Mouse (Mus musculus) neural tube, embryonic 11.5 days (tissue): ENCODE results near the gene Prps1. TPM values are rescaled to one million over a fixed set of nuclear protein-coding genes. Genes with fewer than 3 reads are reported as not detected.
A peak's percentile ranks its signal among the peaks of the same experiment; 100 is the strongest.

Source experiments
- ATAC-seq: fragments of 200-750 bp; cut with Nextera tagmentation; 2 replicates; pipeline ENCODE4 v1.8.0; 2017; ENCODE audit warnings: moderate number of reproducible peaks, mild to moderate bottlenecking, moderate TSS enrichment, moderate library complexity; ENCODE audit not compliant: insufficient read depth, low FRiP score, low TSS enrichment
- DNase-seq: peaks from one replicate; pipeline ENCODE4 v3.0.0-alpha.2; 2015; ENCODE audit warnings: low spot score
- H3K27ac ChIP-seq: fragments of 300-500 bp; sonication (generic); 2 replicates; pipeline ENCODE4 v1.5.1; 2014; ENCODE audit warnings: low read depth, mild to moderate bottlenecking, low read length
- H3K27me3 ChIP-seq: fragments of 300-500 bp; sonication (generic); 2 replicates; pipeline ENCODE4 v1.6.1; 2014; ENCODE audit warnings: mild to moderate bottlenecking, low read length, mixed read lengths; ENCODE audit not compliant: control insufficient read depth, insufficient read depth
- H3K36me3 ChIP-seq: fragments of 300-500 bp; sonication (generic); 2 replicates; pipeline ENCODE4 v1.6.1; 2014; ENCODE audit warnings: mild to moderate bottlenecking, low read length, moderate library complexity, mixed read lengths; ENCODE audit not compliant: control insufficient read depth, insufficient read depth
- H3K4me1 ChIP-seq: fragments of 300-500 bp; sonication (generic); 2 replicates; pipeline ENCODE4 v1.6.1; 2014; ENCODE audit warnings: low read length, mixed read lengths; ENCODE audit not compliant: control insufficient read depth, insufficient read depth
- H3K4me2 ChIP-seq: fragments of 300-500 bp; sonication (generic); 2 replicates; pipeline ENCODE4 v1.6.1; 2014; ENCODE audit warnings: low read depth, mild to moderate bottlenecking, moderate library complexity
- H3K4me3 ChIP-seq: fragments of 300-500 bp; sonication (generic); 2 replicates; pipeline ENCODE4 v1.5.1; 2014; ENCODE audit warnings: low read depth, low read length
- H3K9ac ChIP-seq: fragments of 300-500 bp; sonication (generic); 2 replicates; pipeline ENCODE4 v1.6.1; 2014; ENCODE audit warnings: mild to moderate bottlenecking, low read length
- H3K9me3 ChIP-seq: fragments of 300-500 bp; sonication (generic); 2 replicates; pipeline ENCODE4 v1.6.1; 2016; ENCODE audit warnings: low read length; ENCODE audit not compliant: control insufficient read depth
- WGBS: fragments of 180-500 bp; shearing (Covaris S2); extraction: QIAGEN DNeasy Blood & Tissue Kit; methylation state at CpG from one replicate; pipeline ENCODE4 v1.1.7; 2014; 5-methylcytosine and 5-hydroxymethylcytosine counted together
- polyA plus RNA-seq: library from polyadenylated mRNA; unstranded; fragments of >200 nt; fragmentation: Nextera tagmentation; extraction: Ambion mirVana; gene quantifications from 2 replicates; pipeline ENCODE4 v1.2.1, GENCODE M21; 2014

The Prps1 gene
- polyA plus RNA-seq, 1 experiment from 2014 or later, result 83.8 TPM

DNA sequence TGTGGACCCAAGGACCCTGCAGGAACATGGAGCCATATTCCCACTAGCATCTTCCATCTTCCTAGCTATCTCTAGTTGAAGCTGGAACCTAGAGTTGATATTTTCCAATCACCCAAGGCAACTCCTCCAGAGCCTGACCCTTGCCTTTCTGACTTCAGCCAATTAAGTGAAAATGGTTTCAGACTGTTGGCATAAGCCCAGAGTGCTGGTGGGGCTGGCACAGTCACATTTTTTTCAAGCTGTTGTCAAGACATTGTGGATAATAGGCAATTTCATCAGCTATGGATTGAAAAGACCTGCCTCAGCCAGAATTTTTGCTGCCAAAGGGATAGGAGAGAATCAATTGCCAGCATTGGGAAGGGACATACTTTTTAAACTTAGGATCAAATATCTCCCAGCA lies 18.5 kb upstream of the Prps1 start:
- Histone ChIP-seq H3K36me3 (no peaks in the 10 kb centered on the region), H3K4me1 (no peaks in the 10 kb centered on the region), H3K4me2 (no peak overlapping the region), H3K4me3 (no peak overlapping the region), H3K9me3 (no peaks in the 10 kb centered on the region), H3K27ac (no peak overlapping the region), H3K9ac (no peak overlapping the region), H3K27me3 (no peaks in the 10 kb centered on the region)
- no peak for DNase-seq
- ATAC-seq, result no peak

DNA sequence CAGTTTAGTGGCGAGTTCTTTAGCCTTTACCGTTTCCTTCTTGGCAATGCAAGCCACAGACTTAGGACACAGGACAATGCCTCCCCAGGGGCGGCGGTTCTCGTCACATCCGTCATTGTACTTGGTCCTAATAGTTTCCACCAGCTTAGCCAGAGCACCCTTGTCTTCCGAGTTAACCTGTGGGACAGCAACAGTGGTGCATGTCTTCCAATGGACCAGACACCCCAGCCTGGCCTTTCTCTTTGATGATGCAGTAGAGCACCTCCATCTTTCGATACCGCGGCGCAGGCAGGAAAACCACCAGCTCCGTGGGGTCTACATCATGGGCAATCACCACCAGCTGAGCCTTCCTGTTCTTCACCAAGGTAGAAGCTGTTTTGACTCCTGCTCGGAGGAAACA lies 10.9 kb upstream of the Prps1 start:
- Histone ChIP-seq H3K27me3 (no peaks in the 10 kb centered on the region), H3K4me1 (no peaks in the 10 kb centered on the region), H3K27ac (no peak overlapping the region), H3K9ac (no peak overlapping the region), H3K9me3 (no peaks in the 10 kb centered on the region), H3K36me3 (no peaks in the 10 kb centered on the region), H3K4me2 (no peak overlapping the region), H3K4me3 (no peak overlapping the region)
- no peak for DNase-seq
- WGBS, result 78% methylated on average over 13 of the region's 13 CpGs
- no peak for ATAC-seq

DNA sequence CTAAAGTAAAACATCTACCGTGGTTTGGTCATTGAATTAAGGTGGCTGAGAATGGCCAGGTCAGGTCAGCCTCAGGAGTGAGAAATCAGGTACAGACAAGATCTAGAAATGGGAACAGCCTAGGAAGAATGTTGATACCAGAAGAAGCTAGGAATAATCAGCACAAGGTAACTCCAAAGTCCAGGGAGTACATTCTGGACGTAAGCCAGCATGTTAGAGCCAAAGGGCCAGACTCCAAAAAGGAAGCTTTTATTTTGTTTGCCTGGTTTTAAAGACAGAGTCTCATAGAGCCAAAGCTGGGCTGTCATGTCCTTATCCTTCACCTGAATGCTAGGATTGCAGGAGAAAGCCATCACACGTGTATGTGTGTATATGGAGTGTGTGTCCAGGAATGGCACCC lies 6.3 kb upstream of the Prps1 start:
- 90% methylated on average over 3 of the region's 3 CpGs for WGBS
- Histone ChIP-seq H3K4me1 (no peaks in the 10 kb centered on the region), H3K27me3 (no peaks in the 10 kb centered on the region), H3K9me3 (no peaks in the 10 kb centered on the region), H3K9ac (no peak overlapping the region), H3K4me2 (no peak overlapping the region), H3K4me3 (no peak overlapping the region), H3K36me3 (no peaks in the 10 kb centered on the region), H3K27ac (no peak overlapping the region)
- DNase-seq (no peak), ATAC-seq (no peak)

DNA sequence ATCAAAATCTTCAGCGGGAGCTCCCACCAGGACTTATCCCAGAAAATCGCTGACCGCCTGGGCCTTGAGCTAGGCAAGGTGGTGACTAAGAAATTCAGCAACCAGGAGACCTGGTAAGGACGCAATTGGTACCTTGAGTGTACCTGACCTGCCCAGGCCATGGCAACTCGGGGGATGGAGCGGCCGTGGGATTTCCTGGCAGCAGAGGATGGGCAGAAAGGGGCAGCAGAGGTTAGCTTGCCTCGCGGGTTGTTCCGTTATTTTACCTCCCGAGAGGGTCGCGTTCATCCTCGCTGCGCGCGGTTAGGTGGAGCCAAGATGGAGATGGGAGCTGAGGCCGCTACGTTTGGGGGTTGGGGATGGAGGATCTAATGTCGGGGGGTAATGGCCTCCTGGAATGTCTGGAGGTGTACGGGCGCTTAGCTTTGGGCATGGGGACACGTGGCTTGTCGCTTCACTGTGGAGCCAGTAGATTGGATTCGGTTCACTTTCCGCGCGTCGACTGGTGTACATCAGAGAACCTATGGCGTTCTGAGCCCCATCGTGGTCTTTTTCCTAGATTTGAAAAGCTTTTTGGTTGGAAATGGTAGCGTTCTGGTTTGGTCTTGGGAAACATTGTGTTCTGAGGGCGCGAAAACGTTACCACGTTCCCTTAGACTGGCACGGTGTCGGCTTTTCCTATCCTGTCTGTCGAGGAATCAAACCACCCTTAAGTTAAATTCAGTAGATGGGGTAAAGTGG lies 508 bp downstream of the Prps1 start:
- DNase-seq (peak; percentile 42), ATAC-seq (peak; percentile 45)
- Histone ChIP-seq H3K9ac (peak overlapping the region; percentile 49), H3K27me3 (peaks cover 5% of the 10 kb centered on the region; the same call in 1 of the 2 replicates), H3K36me3 (no peaks in the 10 kb centered on the region), H3K9me3 (no peaks in the 10 kb centered on the region), H3K4me1 (no peaks in the 10 kb centered on the region), H3K4me2 (peak overlapping the region; percentile 48), H3K4me3 (peak overlapping the region; percentile 48), H3K27ac (no peak overlapping the region)
- WGBS, result 13% methylated on average over 39 of the region's 39 CpGs

DNA sequence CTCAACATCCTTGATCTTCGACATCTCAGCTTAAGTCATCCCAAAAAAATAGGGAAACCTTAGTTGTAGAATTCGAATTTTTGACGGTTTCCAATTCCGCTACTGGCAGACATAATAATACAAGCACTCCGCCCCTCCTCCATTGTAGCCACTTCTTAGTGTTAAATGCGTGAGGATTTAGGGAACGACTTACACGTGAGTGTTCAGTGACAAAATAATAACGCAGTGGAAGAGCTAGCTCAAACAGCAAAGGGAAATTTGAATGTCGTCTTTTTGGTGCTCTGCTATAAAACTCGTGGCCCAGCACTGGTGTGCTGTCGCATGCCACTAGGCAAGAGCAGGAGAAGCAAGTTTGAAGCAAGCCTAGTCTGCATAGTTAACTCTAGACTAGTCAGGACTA lies 1.1 kb downstream of the Prps1 start:
- no peak for ATAC-seq
- WGBS, result 20% methylated on average over 12 of the region's 12 CpGs
- H3K4me1 ChIP-seq, result no peaks in the 10 kb centered on the region
- no peaks in the 10 kb centered on the region for H3K36me3 ChIP-seq
- DNase-seq, result peak; percentile 10
- H3K27ac ChIP-seq, result no peak overlapping the region
- no peak overlapping the region for H3K9ac ChIP-seq
- H3K4me3 ChIP-seq, result peak overlapping the region; percentile 48
- H3K9me3 ChIP-seq, result no peaks in the 10 kb centered on the region
- peak overlapping the region; percentile 48 for H3K4me2 ChIP-seq
- H3K27me3 ChIP-seq, result peaks cover 5% of the 10 kb centered on the region; the same call in 1 of the 2 replicates

DNA sequence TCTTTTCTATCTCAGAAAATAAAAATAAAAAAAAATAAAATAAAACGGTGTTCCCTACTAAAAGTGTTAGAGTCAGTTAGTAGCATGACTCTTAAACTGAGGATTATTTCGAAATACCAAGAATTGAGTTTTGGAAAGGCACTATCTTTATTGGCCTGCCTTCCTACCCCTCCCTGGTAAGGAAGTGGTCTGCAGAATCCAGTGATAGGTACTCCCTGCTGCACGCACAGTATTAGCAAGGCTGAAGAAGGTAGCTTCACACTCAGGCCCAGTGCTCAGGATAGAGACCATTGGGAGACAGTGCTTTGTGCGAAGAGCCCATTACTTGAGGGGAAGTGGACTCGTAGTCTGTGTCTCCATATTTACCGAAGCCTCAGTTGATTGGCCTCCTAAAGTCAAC lies 21.8 kb downstream of the Prps1 start:
- ATAC-seq, result no peak
- no peak overlapping the region for H3K27ac ChIP-seq
- WGBS, result 89% methylated on average over 6 of the region's 6 CpGs

DNA sequence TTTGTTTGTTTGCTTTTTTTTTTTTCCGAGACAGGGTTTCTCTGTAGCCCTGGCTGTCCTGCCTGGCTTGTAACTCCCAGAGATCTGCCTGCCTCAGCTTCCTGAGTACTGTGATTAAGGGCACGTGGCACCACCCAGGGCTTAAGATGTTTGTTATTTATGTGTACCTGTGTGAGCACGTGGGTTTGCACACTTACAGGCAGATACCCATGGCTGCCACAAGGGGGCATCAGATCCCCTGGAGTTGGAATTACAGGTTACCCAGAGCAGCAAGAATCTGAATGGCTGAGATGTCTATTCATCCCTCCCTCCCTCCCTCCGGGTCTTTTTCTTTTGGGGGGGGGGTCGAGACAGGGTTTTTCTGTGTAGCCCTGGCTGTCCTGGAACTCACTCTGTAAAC lies 22.8 kb downstream of the Prps1 start:
- Histone ChIP-seq H3K27me3 (no peaks in the 10 kb centered on the region), H3K4me3 (no peak overlapping the region), H3K9ac (no peak overlapping the region), H3K4me2 (no peak overlapping the region), H3K9me3 (no peaks in the 10 kb centered on the region), H3K36me3 (no peaks in the 10 kb centered on the region), H3K4me1 (no peaks in the 10 kb centered on the region), H3K27ac (no peak overlapping the region)
- WGBS, result 55% methylated on average over 5 of the region's 5 CpGs
- ATAC-seq, result no peak
- peak; percentile 42 for DNase-seq

More for the DNA sequence above, 21.8 kb downstream of the Prps1 start:
- no peak for DNase-seq
- no peaks in the 10 kb centered on the region for H3K9me3 ChIP-seq
- H3K9ac ChIP-seq, result no peak overlapping the region
- H3K4me2 ChIP-seq, result no peak overlapping the region
- H3K4me1 ChIP-seq, result no peaks in the 10 kb centered on the region
- H3K27me3 ChIP-seq, result no peaks in the 10 kb centered on the region
- no peaks in the 10 kb centered on the region for H3K36me3 ChIP-seq
- H3K4me3 ChIP-seq, result no peak overlapping the region

DNA sequence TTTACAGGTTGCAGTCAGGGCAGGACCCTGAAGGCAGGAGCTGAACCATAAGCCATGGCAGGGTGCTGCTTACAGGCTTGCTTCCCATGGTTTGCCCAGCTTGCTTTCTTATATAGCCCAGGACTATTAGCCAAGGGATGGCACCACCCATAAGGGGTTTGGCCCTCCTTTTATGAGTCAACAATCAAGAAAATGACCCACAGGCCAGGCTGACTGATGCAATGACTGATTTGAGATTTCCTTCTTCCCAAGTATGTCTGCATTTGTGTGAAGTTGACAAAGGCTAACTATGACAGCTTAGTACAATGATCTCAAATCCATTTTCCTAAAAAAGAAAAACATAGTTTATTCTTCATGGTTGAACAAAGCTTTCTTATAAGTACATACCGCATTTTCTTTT lies 32.8 kb downstream of the Prps1 start:
- 94% methylated on average over 1 of the region's 1 CpGs for WGBS
- no peaks in the 10 kb centered on the region for H3K36me3 ChIP-seq
- no peaks in the 10 kb centered on the region for H3K9me3 ChIP-seq
- no peak for DNase-seq
- no peak overlapping the region for H3K9ac ChIP-seq
- no peak overlapping the region for H3K27ac ChIP-seq
- no peak overlapping the region for H3K4me3 ChIP-seq
- 0 out of 2 replicates have a peak, but pooled peaks cover 2% of the 10 kb centered on the region for H3K27me3 ChIP-seq
- ATAC-seq, result no peak
- H3K4me1 ChIP-seq, result no peaks in the 10 kb centered on the region
- no peak overlapping the region for H3K4me2 ChIP-seq

DNA sequence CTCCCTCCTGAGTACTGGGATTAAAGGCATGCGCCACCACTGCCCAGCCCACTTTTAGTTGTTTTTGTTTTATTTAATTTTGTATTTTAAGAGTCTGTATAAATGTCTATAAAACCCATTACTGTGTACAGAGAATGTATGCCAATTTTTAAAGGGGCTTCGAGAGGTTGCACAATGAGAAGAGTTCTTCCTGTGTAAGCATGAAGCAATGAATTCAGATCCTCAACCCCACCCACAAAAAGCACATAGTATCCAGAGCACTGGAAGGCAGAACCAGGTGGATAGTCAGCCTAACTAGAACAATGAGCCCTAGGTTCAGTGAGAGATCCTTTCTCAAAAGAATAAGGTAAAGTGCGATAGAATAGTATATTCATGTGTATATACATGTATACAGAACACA lies 33.8 kb downstream of the Prps1 start:
- ATAC-seq (no peak), DNase-seq (no peak)
- H3K27ac ChIP-seq, result no peak overlapping the region
- no peak overlapping the region for H3K4me3 ChIP-seq
- H3K27me3 ChIP-seq, result peaks cover 4% of the 10 kb centered on the region; the same call in 1 of the 2 replicates
- H3K9me3 ChIP-seq, result no peaks in the 10 kb centered on the region
- H3K36me3 ChIP-seq, result no peaks in the 10 kb centered on the region
- H3K4me1 ChIP-seq, result no peaks in the 10 kb centered on the region
- WGBS, result 87% methylated on average over 3 of the region's 3 CpGs
- H3K9ac ChIP-seq, result no peak overlapping the region
- no peak overlapping the region for H3K4me2 ChIP-seq
